Mouse (Mus musculus) liver, embryonic 16.5 days (tissue): ENCODE measurements around the gene Cyth3. TPM values are rescaled to one million over a fixed set of nuclear protein-coding genes. Genes with fewer than 3 reads are reported as not detected.

Experiments used
- ATAC-seq: fragments of 200-750 bp; cut with Nextera tagmentation; 2 replicates; pipeline ENCODE4 v1.8.0; 2017; ENCODE audit warnings: low read depth, mild to moderate bottlenecking, moderate number of reproducible peaks, moderate library complexity
- H3K27ac ChIP-seq: fragments of 300-500 bp; sonication (generic); 2 replicates; pipeline ENCODE4 v1.5.1; 2014; ENCODE audit warnings: mild to moderate bottlenecking, low read length
- H3K27me3 ChIP-seq: fragments of 300-500 bp; sonication (generic); 2 replicates; pipeline ENCODE4 v1.6.1; 2014; ENCODE audit warnings: low read depth, low read length, mixed read lengths; ENCODE audit not compliant: control insufficient read depth, insufficient read depth
- H3K36me3 ChIP-seq: fragments of 300-500 bp; sonication (generic); 2 replicates; pipeline ENCODE4 v1.6.1; 2014; ENCODE audit warnings: mild to moderate bottlenecking; ENCODE audit not compliant: control insufficient read depth, insufficient read depth
- H3K4me1 ChIP-seq: fragments of 300-500 bp; sonication (generic); 2 replicates; pipeline ENCODE4 v1.6.1; 2014; ENCODE audit warnings: low read depth, low read length, mixed read lengths; ENCODE audit not compliant: control insufficient read depth
- H3K4me2 ChIP-seq: fragments of 300-500 bp; sonication (generic); 2 replicates; pipeline ENCODE4 v1.6.1; 2014; ENCODE audit warnings: low read depth, low read length, mixed read lengths
- H3K4me3 ChIP-seq: fragments of 300-500 bp; sonication (generic); 2 replicates; pipeline ENCODE4 v1.5.1; 2014; ENCODE audit warnings: low read depth, mild to moderate bottlenecking, low read length
- H3K9ac ChIP-seq: fragments of 300-500 bp; sonication (generic); 2 replicates; pipeline ENCODE4 v1.6.1; 2014; ENCODE audit warnings: low read depth, low read length
- H3K9me3 ChIP-seq: fragments of 300-500 bp; sonication (generic); replicated peaks from 2 replicates; pipeline ENCODE4 v1.6.1; 2016; ENCODE audit warnings: low read length; ENCODE audit not compliant: control insufficient read depth
- WGBS: fragments of 180-500 bp; shearing (Covaris S2); extraction: QIAGEN DNeasy Blood & Tissue Kit; methylation state at CpG from one replicate; pipeline ENCODE4 v1.1.7; 2014; ENCODE audit not compliant: insufficient replicate concordance; 5-methylcytosine and 5-hydroxymethylcytosine counted together
- polyA plus RNA-seq: library from polyadenylated mRNA; unstranded; fragments of >200 nt; fragmentation: Nextera tagmentation; extraction: Ambion mirVana; gene quantifications from 2 replicates; pipeline ENCODE4 v1.2.1, GENCODE M21; 2015

The Cyth3 gene
- polyA plus RNA-seq, result 34.7 and 35.9 TPM in 2 replicates

DNA sequence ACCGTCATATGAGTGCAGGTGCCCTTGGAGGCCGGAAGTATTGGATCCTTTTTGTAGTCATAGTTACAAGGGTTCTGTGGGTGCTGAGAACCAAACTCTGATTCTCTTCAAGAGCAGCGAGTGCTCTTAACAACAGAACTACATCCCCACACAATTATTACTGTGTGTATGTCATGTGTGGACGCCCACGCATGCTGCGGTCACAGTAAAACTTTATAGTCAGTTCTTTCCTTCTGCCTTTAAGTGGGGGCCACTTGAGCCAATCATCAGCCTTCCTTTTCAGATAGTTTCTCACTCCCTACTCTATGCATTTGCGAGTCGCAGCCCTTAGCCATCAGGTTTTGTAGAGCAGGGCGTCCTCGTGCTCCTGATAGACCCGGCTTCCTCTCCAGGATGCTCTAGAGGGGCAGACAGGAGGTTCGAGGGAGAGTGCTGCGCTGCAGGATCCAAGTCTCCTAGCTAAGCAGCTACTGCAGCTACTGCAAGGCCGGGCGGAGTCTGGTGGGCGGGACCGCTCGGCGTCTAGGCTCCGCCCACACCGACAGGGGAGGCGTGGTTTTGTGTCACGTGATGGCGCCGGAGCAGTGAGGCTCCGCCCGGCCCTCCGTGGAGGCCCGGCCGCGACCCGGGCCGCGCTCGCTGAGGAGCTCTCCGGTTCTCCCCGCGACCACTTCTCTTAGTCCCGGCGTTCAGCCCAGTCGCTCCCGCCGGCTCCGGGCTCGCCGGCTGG, at the start of gene Cyth3:
Cyth3 (plus strand) TSS at position 555 of the 730 bp plus-strand sequence.
- peak within 1 kb of the TSS; percentile 99 for H3K9ac ChIP-seq
- 6% methylated on average over 46 of the region's 46 CpGs for WGBS
- peak; percentile 77 for ATAC-seq
- H3K4me1 ChIP-seq, result peaks cover 49% of the 10 kb centered on the region
- H3K9me3 ChIP-seq, result no peaks in the 10 kb centered on the region
- H3K27ac ChIP-seq, result peak within 1 kb of the TSS; percentile 95
- peak within 1 kb of the TSS; percentile 56 for H3K4me2 ChIP-seq
- peak within 1 kb of the TSS; percentile 99 for H3K4me3 ChIP-seq
- H3K27me3 ChIP-seq, result no peaks in the 10 kb centered on the region
- H3K36me3 ChIP-seq, result no peaks in the 10 kb centered on the region

DNA sequence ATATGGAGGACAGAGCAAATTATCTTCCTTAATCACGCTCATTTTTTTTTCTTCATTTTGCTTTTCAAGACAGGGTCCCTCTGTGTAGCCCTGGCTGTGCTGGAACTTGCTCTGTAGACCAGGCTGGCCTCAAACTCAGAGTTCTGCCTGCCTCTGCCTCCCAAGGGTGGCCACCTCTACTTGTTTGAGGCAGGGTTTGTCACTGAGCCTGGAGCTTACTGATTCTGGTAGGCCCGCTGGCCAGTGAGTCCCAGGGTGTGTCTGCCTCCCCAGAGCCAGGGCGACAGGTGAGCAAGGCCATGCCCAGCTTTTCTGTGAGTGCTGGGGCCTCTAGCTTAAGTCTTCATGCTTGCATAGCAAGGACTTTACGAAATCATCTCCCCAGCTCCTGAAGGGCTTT, 49.2 kb upstream of the Cyth3 start:
- ATAC-seq, result no peak
- no peak overlapping the region for H3K4me2 ChIP-seq
- H3K4me3 ChIP-seq, result no peak overlapping the region
- H3K9ac ChIP-seq, result no peak overlapping the region
- 84% methylated on average over 4 of the region's 4 CpGs for WGBS
- no peaks in the 10 kb centered on the region for H3K9me3 ChIP-seq
- no peaks in the 10 kb centered on the region for H3K36me3 ChIP-seq
- H3K27me3 ChIP-seq, result no peaks in the 10 kb centered on the region
- no peak overlapping the region for H3K27ac ChIP-seq
- H3K4me1 ChIP-seq, result no peaks in the 10 kb centered on the region

GRCm38 (mm10) chr5:143574261-143575178, 47.7 kb upstream of the Cyth3 start:
- Histone ChIP-seq H3K4me3 (no peak overlapping the region), H3K9ac (no peak overlapping the region), H3K36me3 (no peaks in the 10 kb centered on the region), H3K27me3 (no peaks in the 10 kb centered on the region), H3K27ac (no peak overlapping the region), H3K4me2 (no peak overlapping the region), H3K4me1 (no peaks in the 10 kb centered on the region), H3K9me3 (no peaks in the 10 kb centered on the region)
- no peak for ATAC-seq
- 62% methylated on average over 19 of the region's 19 CpGs for WGBS

DNA sequence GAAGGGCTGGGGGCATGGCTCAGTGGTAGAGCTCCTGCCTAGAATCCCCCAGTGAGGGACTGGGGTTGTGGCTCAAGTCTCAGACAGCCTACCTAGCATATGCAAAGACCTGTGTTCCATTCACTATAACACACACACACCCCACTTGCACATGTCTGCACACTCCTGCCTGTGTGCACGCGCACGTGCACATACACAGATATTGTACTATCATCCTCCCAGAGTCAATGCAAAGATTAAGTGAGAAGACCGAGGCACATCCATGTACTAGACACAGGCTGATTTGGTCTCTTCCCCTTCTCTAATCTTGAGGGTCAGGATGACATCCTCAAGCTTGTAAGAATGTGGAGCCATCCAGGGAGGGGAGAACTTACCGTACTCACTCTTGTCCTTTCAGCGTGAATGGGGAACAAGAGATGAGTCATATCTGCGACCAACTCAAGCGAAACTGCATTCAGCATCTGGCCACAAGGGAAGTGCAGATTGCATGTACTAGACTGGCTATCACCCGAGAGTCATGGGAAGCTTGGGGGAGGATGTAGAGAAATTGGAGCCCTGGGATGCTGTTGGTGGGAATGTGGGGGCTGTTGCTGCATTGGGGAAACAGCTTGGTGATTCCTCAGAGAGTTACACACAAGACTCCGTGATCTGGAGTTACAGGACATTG, 42.6 kb upstream of the Cyth3 start:
- Histone ChIP-seq H3K27me3 (no peaks in the 10 kb centered on the region), H3K36me3 (no peaks in the 10 kb centered on the region), H3K4me3 (no peak overlapping the region), H3K9ac (no peak overlapping the region), H3K27ac (no peak overlapping the region), H3K4me2 (no peak overlapping the region), H3K9me3 (no peaks in the 10 kb centered on the region), H3K4me1 (no peaks in the 10 kb centered on the region)
- ATAC-seq, result no peak
- WGBS, result 44% methylated on average over 10 of the region's 10 CpGs

DNA sequence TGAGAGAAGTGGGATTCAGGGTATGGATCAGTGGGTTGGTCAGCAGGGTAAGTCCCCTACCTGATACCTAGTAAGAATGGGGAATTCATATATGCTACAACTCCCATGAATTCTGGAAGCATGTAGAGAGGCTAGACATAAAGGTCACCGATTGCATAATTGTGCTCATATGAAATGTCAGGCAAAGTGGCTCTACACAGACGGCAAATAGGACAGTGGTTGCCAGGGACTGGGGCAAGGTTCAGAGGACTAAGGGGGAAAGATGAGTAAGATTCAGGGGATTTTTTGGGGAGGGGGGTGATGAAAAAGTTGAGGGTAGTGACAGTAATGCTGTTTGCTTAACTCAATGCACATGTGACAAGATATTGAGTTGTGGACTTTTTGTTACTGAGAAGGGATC, 41.3 kb upstream of the Cyth3 start:
- 69% methylated on average over 2 of the region's 2 CpGs for WGBS
- H3K4me3 ChIP-seq, result no peak overlapping the region
- no peaks in the 10 kb centered on the region for H3K4me1 ChIP-seq
- no peak overlapping the region for H3K27ac ChIP-seq
- H3K9me3 ChIP-seq, result no peaks in the 10 kb centered on the region
- H3K27me3 ChIP-seq, result no peaks in the 10 kb centered on the region
- ATAC-seq, result no peak
- no peaks in the 10 kb centered on the region for H3K36me3 ChIP-seq
- H3K9ac ChIP-seq, result no peak overlapping the region
- no peak overlapping the region for H3K4me2 ChIP-seq

- H3K27me3 ChIP-seq, result no peaks in the 10 kb centered on the region
- no peaks in the 10 kb centered on the region for H3K9me3 ChIP-seq
- whole genome bisulfite sequencing, result 80% methylated on average over 8 of the region's 8 CpGs
- ATAC-seq, result no peak
- H3K27ac ChIP-seq, result no peak overlapping the region
- no peak overlapping the region for H3K4me2 ChIP-seq
- H3K9ac ChIP-seq, result no peak overlapping the region
- no peak overlapping the region for H3K4me3 ChIP-seq
- no peaks in the 10 kb centered on the region for H3K36me3 ChIP-seq
- no peaks in the 10 kb centered on the region for H3K4me1 ChIP-seq
Observed at GRCm38 (mm10) chr5:143581874-143582273, 40.4 kb upstream of the Cyth3 start.

DNA sequence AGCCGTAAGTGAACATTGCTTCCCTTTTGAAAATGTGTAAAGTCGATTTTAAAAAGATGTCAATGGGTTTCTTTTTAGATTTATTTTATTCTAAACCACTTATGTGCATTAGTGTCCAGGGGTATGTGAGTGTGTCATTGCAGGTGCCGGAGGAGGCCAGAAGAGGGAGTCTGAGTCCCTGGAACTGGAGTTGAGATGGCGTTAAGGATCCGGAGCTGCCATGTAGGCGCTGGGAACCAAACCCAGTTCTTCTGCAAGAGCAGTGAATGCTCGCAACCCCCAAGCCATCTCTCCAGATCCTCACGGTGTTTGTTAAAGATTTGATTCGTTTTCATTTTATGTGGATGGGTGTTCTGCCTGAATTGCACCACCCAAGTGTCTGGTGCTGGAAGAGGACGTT, 39.2 kb upstream of the Cyth3 start:
- H3K27me3 ChIP-seq, result no peaks in the 10 kb centered on the region
- no peaks in the 10 kb centered on the region for H3K4me1 ChIP-seq
- no peak overlapping the region for H3K9ac ChIP-seq
- no peak overlapping the region for H3K27ac ChIP-seq
- no peak for ATAC-seq
- 81% methylated on average over 10 of the region's 10 CpGs for WGBS
- no peaks in the 10 kb centered on the region for H3K36me3 ChIP-seq
- H3K9me3 ChIP-seq, result no peaks in the 10 kb centered on the region
- no peak overlapping the region for H3K4me3 ChIP-seq
- no peak overlapping the region for H3K4me2 ChIP-seq

GRCm38 (mm10) chr5:143584982-143585381, 37.3 kb upstream of the Cyth3 start:
- no peaks in the 10 kb centered on the region for H3K36me3 ChIP-seq
- no peak overlapping the region for H3K4me3 ChIP-seq
- no peaks in the 10 kb centered on the region for H3K27me3 ChIP-seq
- no peak overlapping the region for H3K4me2 ChIP-seq
- no peak overlapping the region for H3K27ac ChIP-seq
- 68% methylated on average over 5 of the region's 5 CpGs for WGBS
- ATAC-seq, result no peak
- no peaks in the 10 kb centered on the region for H3K9me3 ChIP-seq
- H3K4me1 ChIP-seq, result no peaks in the 10 kb centered on the region
- H3K9ac ChIP-seq, result no peak overlapping the region
